Mouse (Mus musculus): ENCODE measurements at regions not wholly inside any gene's neighbourhood (a gene's known extent, or its start where the extent isn't known, plus 50 kb on each side); places are given as distances from the start of the nearest gene placed in this dataset.

DNA sequence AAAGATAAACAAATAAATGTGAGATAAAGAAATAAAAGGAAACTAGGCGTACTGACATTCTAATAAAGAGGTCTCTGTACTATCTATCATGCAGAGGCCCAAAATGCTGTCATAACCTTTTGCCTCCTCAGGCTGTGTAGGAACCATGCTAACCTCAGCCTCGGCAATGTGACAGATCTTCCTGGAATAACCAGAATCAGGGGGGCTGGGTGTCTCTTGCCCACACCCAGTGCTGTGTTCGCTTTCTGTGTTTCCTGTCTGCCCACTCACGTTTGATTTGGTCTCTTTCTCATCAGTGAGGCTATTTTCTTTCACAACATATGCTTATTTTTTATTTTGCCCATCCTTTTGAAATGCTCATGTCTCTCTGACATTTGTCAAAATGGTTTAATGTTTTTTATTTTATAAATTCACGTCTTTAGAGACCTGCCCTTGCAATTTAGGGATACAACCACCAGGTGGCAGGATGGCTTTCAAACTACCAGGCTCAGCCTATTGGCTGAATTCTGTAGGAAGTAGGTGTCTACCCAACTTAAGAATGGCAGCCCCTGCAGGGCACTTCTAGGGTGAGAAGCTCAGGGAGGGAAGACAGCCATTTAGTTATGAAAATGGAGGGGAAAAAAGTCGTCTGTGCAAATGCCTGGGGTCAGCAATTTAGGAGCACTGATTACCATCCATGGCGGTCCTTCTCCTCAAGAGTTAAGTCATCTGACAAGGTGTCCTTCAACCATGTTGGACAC lies 550.8 kb downstream of the Rnf144a start:
- no peak overlapping the region for H3K4me3 ChIP-seq (ENCODE audit: low read depth, low read length)
- no peaks in the 10 kb centered on the region for H3K9me3 ChIP-seq (ENCODE audit: control insufficient read depth, low read length)
- H3K9ac ChIP-seq (ENCODE audit: low read length): no peak overlapping the region
- H3K4me1 ChIP-seq (replicated peaks; ENCODE audit: control insufficient read depth, insufficient read depth, low read length): no peaks in the 10 kb centered on the region
- WGBS: 72% methylated on average over 7 of the region's 7 CpGs
- H3K27ac ChIP-seq (ENCODE audit: low read depth, low read length): no peak overlapping the region
- H3K36me3 ChIP-seq (ENCODE audit: control insufficient read depth, insufficient read depth, low read length): no peaks in the 10 kb centered on the region
- DNase-seq (ENCODE audit: low spot score): no peak
- no peak for ATAC-seq (replicated peaks; ENCODE audit: low FRiP score)
- no peak overlapping the region for H3K4me2 ChIP-seq (ENCODE audit: low read depth, low read length, severe bottlenecking)
- no peaks in the 10 kb centered on the region for H3K27me3 ChIP-seq (ENCODE audit: control insufficient read depth, insufficient read depth, low read length)

DNA sequence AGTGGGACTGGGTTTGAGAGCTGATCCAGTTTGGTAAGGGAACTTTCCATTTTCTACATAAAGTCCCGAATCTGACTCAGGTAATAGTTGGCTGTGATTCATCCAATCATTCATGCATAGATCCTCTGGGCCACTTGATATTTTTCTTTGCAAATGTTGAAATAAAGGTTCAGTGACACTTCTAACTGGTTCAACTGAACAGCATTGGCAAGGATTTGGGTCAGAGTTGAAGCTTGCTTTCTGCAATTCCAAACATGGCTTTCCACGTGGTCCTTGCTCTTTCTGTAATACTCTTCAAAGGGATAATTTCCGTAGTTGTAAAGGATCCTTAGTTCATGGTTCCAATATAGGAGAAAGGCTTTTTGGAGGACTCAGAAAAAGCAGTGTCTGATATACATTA lies 554.0 kb downstream of the Rnf144a start:
- 86% methylated on average over 3 of the region's 3 CpGs for WGBS
- ATAC-seq (replicated peaks; ENCODE audit: low FRiP score): no peak
- no peak overlapping the region for H3K27ac ChIP-seq (ENCODE audit: low read depth, low read length)

DNA sequence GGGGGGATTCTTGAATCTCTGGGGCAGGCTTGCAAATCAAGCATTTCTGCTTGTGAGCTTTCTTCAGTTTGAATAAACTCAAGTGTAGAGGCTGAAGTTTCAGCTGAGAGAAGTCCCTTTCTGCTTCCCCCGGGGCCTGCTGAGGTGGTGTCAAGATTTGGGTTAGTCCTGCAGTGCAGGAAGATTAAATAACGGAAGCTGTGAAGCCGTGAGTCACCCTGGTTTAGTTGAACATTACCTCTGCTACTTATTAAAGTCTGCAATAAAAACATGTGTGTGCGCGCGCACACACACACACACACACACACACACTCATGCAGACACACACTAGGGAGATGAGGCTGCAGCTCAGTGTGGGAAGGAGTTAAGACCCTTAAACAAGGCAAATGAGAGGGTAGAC lies 556.7 kb downstream of the Rnf144a start:
- H3K4me2 ChIP-seq (ENCODE audit: low read depth, low read length, severe bottlenecking): no peak overlapping the region
- no peaks in the 10 kb centered on the region for H3K4me1 ChIP-seq (replicated peaks; ENCODE audit: control insufficient read depth, insufficient read depth, low read length)
- H3K36me3 ChIP-seq (ENCODE audit: control insufficient read depth, insufficient read depth, low read length): no peaks in the 10 kb centered on the region
- no peak overlapping the region for H3K9ac ChIP-seq (ENCODE audit: low read length)
- DNase-seq (ENCODE audit: low spot score) (no peak), ATAC-seq (replicated peaks; ENCODE audit: low FRiP score) (no peak)
- no peak overlapping the region for H3K27ac ChIP-seq (ENCODE audit: low read depth, low read length)
- H3K9me3 ChIP-seq (ENCODE audit: control insufficient read depth, low read length): no peaks in the 10 kb centered on the region
- WGBS: 88% methylated on average over 6 of the region's 6 CpGs
- H3K4me3 ChIP-seq (ENCODE audit: low read depth, low read length): no peak overlapping the region
- no peaks in the 10 kb centered on the region for H3K27me3 ChIP-seq (ENCODE audit: control insufficient read depth, insufficient read depth, low read length)

More for the DNA sequence above, 554.0 kb downstream of the Rnf144a start:
- no peak overlapping the region for H3K4me3 ChIP-seq (ENCODE audit: low read depth, low read length)
- H3K9me3 ChIP-seq (ENCODE audit: control insufficient read depth, low read length): no peaks in the 10 kb centered on the region
- no peaks in the 10 kb centered on the region for H3K4me1 ChIP-seq (replicated peaks; ENCODE audit: control insufficient read depth, insufficient read depth, low read length)
- H3K4me2 ChIP-seq (ENCODE audit: low read depth, low read length, severe bottlenecking): no peak overlapping the region
- H3K27me3 ChIP-seq (ENCODE audit: control insufficient read depth, insufficient read depth, low read length): no peaks in the 10 kb centered on the region
- no peak overlapping the region for H3K9ac ChIP-seq (ENCODE audit: low read length)
- no peak for DNase-seq (ENCODE audit: low spot score)
- no peaks in the 10 kb centered on the region for H3K36me3 ChIP-seq (ENCODE audit: control insufficient read depth, insufficient read depth, low read length)

DNA sequence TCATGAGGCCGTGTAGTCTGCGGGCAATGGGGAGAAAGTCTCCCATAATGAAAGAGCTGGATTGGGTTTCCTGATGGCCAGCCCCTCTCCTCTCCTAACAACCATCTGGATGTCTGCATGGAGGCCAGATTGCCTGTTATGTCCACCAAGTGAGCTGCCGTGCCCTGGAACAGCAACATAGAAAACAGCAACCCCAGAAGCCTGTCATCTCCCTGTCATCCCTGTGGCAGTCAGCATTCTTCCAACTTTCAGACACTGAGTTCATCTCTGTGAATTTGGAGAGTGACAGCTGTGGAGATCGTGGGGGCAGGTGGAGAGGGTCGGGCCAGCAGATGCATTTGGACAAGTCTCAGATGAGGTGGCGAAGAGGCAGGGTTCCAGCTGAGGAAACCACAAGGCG lies 585.0 kb downstream of the Rnf144a start:
- 73% methylated on average over 7 of the region's 7 CpGs for WGBS
- no peak overlapping the region for H3K9ac ChIP-seq (ENCODE audit: low read length)
- no peaks in the 10 kb centered on the region for H3K27me3 ChIP-seq (ENCODE audit: control insufficient read depth, insufficient read depth, low read length)
- no peak for ATAC-seq (replicated peaks; ENCODE audit: low FRiP score)
- no peaks in the 10 kb centered on the region for H3K36me3 ChIP-seq (ENCODE audit: control insufficient read depth, insufficient read depth, low read length)
- no peak overlapping the region for H3K4me2 ChIP-seq (ENCODE audit: low read depth, low read length, severe bottlenecking)
- peaks cover 3% of the 10 kb centered on the region; the same call in 1 of the 2 replicates for H3K4me1 ChIP-seq (replicated peaks; ENCODE audit: control insufficient read depth, insufficient read depth, low read length)
- H3K9me3 ChIP-seq (ENCODE audit: control insufficient read depth, low read length): no peaks in the 10 kb centered on the region
- H3K27ac ChIP-seq (ENCODE audit: low read depth, low read length): no peak overlapping the region
- no peak for DNase-seq (ENCODE audit: low spot score)
- H3K4me3 ChIP-seq (ENCODE audit: low read depth, low read length): no peak overlapping the region

DNA sequence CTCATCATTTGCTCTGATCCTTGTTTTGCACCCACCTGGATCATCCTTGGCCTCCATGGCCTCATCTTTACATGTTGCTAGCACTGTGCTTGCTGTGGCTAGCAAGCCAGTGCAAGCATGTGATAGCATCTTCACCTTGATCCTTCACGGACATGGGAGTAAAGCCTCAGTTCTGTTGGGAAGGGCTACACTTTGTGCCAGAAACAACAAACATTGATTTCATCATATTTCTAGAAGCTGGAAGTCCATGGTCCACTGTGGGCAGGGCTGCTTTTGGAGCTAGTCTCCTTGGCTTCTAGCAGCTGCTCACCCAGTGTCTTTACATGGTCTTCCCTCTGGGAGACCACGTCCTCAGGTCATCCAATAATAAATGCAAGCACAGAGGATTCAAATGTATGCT lies 587.1 kb downstream of the Rnf144a start:
- ATAC-seq (replicated peaks; ENCODE audit: low FRiP score) (no peak), DNase-seq (ENCODE audit: low spot score) (no peak)
- Histone ChIP-seq H3K9me3 (ENCODE audit: control insufficient read depth, low read length) (no peaks in the 10 kb centered on the region), H3K27ac (ENCODE audit: low read depth, low read length) (no peak overlapping the region), H3K4me2 (ENCODE audit: low read depth, low read length, severe bottlenecking) (no peak overlapping the region), H3K4me3 (ENCODE audit: low read depth, low read length) (no peak overlapping the region), H3K36me3 (ENCODE audit: control insufficient read depth, insufficient read depth, low read length) (no peaks in the 10 kb centered on the region), H3K4me1 (replicated peaks; ENCODE audit: control insufficient read depth, insufficient read depth, low read length) (peaks cover 3% of the 10 kb centered on the region; the same call in 1 of the 2 replicates), H3K9ac (ENCODE audit: low read length) (no peak overlapping the region), H3K27me3 (ENCODE audit: control insufficient read depth, insufficient read depth, low read length) (no peaks in the 10 kb centered on the region)
- 88% methylated on average over 2 of the region's 2 CpGs for WGBS

DNA sequence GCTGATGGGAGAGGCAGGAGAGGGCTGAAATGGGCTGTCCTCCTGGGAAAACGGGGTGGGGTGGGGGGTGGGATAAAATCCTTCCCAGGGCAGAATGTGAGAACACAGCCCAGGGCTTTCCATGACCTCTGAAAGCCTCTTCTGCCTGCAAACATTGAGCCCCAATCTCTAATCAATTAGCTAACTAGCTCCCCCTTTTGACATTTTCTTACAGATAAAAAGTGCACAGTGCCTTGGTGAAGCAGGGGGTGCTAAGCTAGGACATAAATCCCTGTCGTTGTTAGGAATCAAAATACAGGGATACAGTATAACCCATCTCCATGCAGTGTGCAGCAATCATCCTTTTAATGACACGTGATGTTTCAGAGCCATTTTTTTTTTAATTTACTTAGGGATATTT lies 588.1 kb downstream of the Rnf144a start:
- Histone ChIP-seq H3K4me2 (ENCODE audit: low read depth, low read length, severe bottlenecking) (no peak overlapping the region), H3K4me1 (replicated peaks; ENCODE audit: control insufficient read depth, insufficient read depth, low read length) (peaks cover 3% of the 10 kb centered on the region; the same call in 1 of the 2 replicates), H3K4me3 (ENCODE audit: low read depth, low read length) (no peak overlapping the region), H3K9me3 (ENCODE audit: control insufficient read depth, low read length) (no peaks in the 10 kb centered on the region), H3K36me3 (ENCODE audit: control insufficient read depth, insufficient read depth, low read length) (no peaks in the 10 kb centered on the region), H3K9ac (ENCODE audit: low read length) (no peak overlapping the region), H3K27me3 (ENCODE audit: control insufficient read depth, insufficient read depth, low read length) (no peaks in the 10 kb centered on the region), H3K27ac (ENCODE audit: low read depth, low read length) (no peak overlapping the region)
- WGBS: 20% methylated on average over 3 of the region's 3 CpGs
- ATAC-seq (replicated peaks; ENCODE audit: low FRiP score): no peak
- no peak for DNase-seq (ENCODE audit: low spot score)

DNA sequence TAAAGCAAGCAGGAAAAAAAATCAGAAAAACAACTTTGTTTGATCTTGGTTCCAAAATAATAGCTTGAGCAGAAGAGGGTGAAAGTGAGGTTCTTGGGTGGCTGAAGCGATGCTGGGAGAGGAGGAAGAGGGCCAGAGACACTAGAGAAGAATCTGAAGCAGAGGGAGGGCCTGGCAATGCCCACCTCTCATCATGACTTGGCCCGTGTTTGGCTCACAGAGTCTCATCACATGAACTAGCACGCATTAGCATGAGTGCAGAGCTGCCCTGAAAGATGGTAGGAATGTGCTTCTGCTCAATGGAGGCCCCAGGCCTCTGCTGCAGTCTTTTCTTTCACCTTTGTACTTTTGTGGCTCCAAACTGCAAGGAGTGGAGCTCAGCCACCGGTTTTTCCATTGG lies 588.6 kb downstream of the Rnf144a start:
- no peak overlapping the region for H3K27ac ChIP-seq (ENCODE audit: low read depth, low read length)
- 40% methylated on average over 4 of the region's 4 CpGs for WGBS

DNA sequence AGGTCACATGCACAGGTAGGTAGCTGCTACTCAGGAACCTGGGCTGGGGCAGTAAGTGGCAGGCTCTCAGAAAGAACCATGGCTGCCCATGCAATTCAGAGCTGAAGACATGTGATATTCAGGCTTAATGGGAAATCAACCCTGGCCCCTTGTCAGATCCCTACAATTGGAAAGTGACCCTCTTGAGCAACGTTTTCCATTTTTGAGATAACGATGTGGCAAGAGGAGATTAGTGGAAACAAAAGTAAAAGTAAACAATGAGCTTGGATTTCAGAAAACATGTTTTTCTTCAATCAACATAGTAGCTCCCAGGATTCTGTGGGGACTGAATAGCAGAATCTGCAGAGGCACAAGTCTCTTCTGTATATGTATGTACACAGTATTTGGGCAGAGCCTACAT lies 598.8 kb downstream of the Rnf144a start:
- Histone ChIP-seq H3K4me3 (ENCODE audit: low read depth, low read length) (no peak overlapping the region), H3K27ac (ENCODE audit: low read depth, low read length) (no peak overlapping the region), H3K9ac (ENCODE audit: low read length) (no peak overlapping the region), H3K27me3 (ENCODE audit: control insufficient read depth, insufficient read depth, low read length) (no peaks in the 10 kb centered on the region), H3K4me2 (ENCODE audit: low read depth, low read length, severe bottlenecking) (no peak overlapping the region), H3K4me1 (replicated peaks; ENCODE audit: control insufficient read depth, insufficient read depth, low read length) (no peaks in the 10 kb centered on the region), H3K9me3 (ENCODE audit: control insufficient read depth, low read length) (no peaks in the 10 kb centered on the region), H3K36me3 (ENCODE audit: control insufficient read depth, insufficient read depth, low read length) (no peaks in the 10 kb centered on the region)
- DNase-seq (ENCODE audit: low spot score) (no peak), ATAC-seq (replicated peaks; ENCODE audit: low FRiP score) (no peak)
- 47% methylated on average over 2 of the region's 2 CpGs for WGBS

More for the DNA sequence above, 588.6 kb downstream of the Rnf144a start:
- Histone ChIP-seq H3K36me3 (ENCODE audit: control insufficient read depth, insufficient read depth, low read length) (no peaks in the 10 kb centered on the region), H3K4me3 (ENCODE audit: low read depth, low read length) (no peak overlapping the region), H3K4me2 (ENCODE audit: low read depth, low read length, severe bottlenecking) (no peak overlapping the region), H3K4me1 (replicated peaks; ENCODE audit: control insufficient read depth, insufficient read depth, low read length) (peaks cover 3% of the 10 kb centered on the region; the same call in 1 of the 2 replicates), H3K9ac (ENCODE audit: low read length) (no peak overlapping the region), H3K27me3 (ENCODE audit: control insufficient read depth, insufficient read depth, low read length) (no peaks in the 10 kb centered on the region), H3K9me3 (ENCODE audit: control insufficient read depth, low read length) (no peaks in the 10 kb centered on the region)
- DNase-seq (ENCODE audit: low spot score) (no peak), ATAC-seq (replicated peaks; ENCODE audit: low FRiP score) (no peak)

DNA sequence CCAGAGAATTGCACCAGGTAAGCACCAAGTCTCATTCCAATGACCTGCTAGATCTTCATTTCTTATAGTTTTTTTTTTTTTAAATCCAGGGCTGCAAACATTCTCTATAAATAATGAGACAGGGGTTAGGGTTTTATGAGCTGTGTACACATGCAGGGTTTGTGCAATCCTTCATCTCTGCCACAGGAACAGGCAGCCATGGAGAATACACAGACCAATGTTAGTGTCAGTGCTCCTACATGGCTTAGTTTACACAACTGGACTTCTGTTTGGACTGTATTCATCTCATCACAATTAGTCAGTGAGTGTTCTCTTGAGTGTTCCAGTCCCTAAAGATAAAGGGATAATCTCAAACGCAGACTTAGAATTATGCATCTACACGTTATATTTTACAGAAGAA lies 620.0 kb downstream of the Rnf144a start:
- no peak overlapping the region for H3K9ac ChIP-seq (ENCODE audit: low read length)
- H3K4me2 ChIP-seq (ENCODE audit: low read depth, low read length, severe bottlenecking): no peak overlapping the region
- DNase-seq (ENCODE audit: low spot score) (no peak), ATAC-seq (replicated peaks; ENCODE audit: low FRiP score) (no peak)
- no peak overlapping the region for H3K4me3 ChIP-seq (ENCODE audit: low read depth, low read length)
- 94% methylated on average over 2 of the region's 2 CpGs for WGBS
- no peak overlapping the region for H3K27ac ChIP-seq (ENCODE audit: low read depth, low read length)
- no peaks in the 10 kb centered on the region for H3K4me1 ChIP-seq (replicated peaks; ENCODE audit: control insufficient read depth, insufficient read depth, low read length)
- H3K9me3 ChIP-seq (ENCODE audit: control insufficient read depth, low read length): no peaks in the 10 kb centered on the region
- H3K36me3 ChIP-seq (ENCODE audit: control insufficient read depth, insufficient read depth, low read length): no peaks in the 10 kb centered on the region
- no peaks in the 10 kb centered on the region for H3K27me3 ChIP-seq (ENCODE audit: control insufficient read depth, insufficient read depth, low read length)
